Mouse (Mus musculus): ENCODE results near the gene Ttll4. TPM values are rescaled to one million over a fixed set of nuclear protein-coding genes. Genes with fewer than 3 reads are reported as not detected.

Ttll4 gene
- total and polyA plus RNA-seq, 2 experiments from 2014 or later: 3.5 to 22.9 TPM

- Histone ChIP-seq H3K27ac (ENCODE audit: low read depth) (no peak overlapping the region), H3K9ac (replicated peaks; ENCODE audit: low read depth, low read length) (no peak overlapping the region), H3K4me2 (ENCODE audit: low read depth, low read length) (no peak overlapping the region), H3K4me3 (ENCODE audit: low read depth, low read length) (no peak overlapping the region), H3K36me3 (replicated peaks; ENCODE audit: control insufficient read depth, insufficient read depth, low read length) (no peaks in the 10 kb centered on the region), H3K9me3 (replicated peaks; ENCODE audit: control insufficient read depth, low read length) (no peaks in the 10 kb centered on the region), H3K27me3 (ENCODE audit: control insufficient read depth, insufficient read depth, low read length) (no peaks in the 10 kb centered on the region), H3K4me1 (ENCODE audit: control insufficient read depth, insufficient read depth) (peaks cover 5% of the 10 kb centered on the region; the same call in 1 of the 2 replicates)
- WGBS: 76% methylated on average over 5 of the region's 5 CpGs
- TF ChIP-seq CTCF (IDR thresholded peaks at IDR 0.05; ENCODE audit: low read depth) (no peak), EP300 (IDR thresholded peaks at IDR 0.05; ENCODE audit: low read depth) (no peak)
- ATAC-seq (ENCODE audit: insufficient read depth, low read depth): no peak
- DNase-seq (ENCODE audit: low spot score): no peak
Measured at GRCm38 (mm10) chr1:74715468-74715867, 53.9 kb downstream of the Ttll4 start.

DNA sequence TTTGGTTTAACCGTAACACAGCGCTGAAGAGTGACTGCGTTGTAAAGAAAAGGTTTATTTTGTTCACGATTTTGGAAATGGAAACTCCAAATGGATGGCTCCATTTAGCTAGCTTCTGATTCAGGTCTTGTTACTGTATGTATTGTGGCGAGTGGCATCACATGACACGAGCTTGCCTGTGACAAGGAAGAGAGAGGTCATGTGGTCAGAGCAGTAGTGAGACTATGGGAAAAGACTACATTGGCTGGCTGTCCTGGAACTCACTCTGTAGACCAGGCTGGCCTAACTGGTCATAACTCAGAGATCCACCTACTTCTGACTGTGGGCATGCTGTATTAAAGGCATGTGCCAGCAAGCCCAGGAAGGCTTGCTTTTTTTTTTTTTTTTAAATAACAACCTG, 54.3 kb downstream of the Ttll4 start:
- Histone ChIP-seq H3K9ac (replicated peaks; ENCODE audit: low read depth, low read length) (no peak overlapping the region), H3K4me1 (ENCODE audit: control insufficient read depth, insufficient read depth) (peaks cover 5% of the 10 kb centered on the region; the same call in 1 of the 2 replicates), H3K36me3 (replicated peaks; ENCODE audit: control insufficient read depth, insufficient read depth, low read length) (no peaks in the 10 kb centered on the region), H3K4me3 (ENCODE audit: low read depth, low read length) (no peak overlapping the region), H3K9me3 (replicated peaks; ENCODE audit: control insufficient read depth, low read length) (no peaks in the 10 kb centered on the region), H3K4me2 (ENCODE audit: low read depth, low read length) (no peak overlapping the region), H3K27ac (ENCODE audit: low read depth) (no peak overlapping the region), H3K27me3 (ENCODE audit: control insufficient read depth, insufficient read depth, low read length) (no peaks in the 10 kb centered on the region)
- ATAC-seq (ENCODE audit: insufficient read depth, low read depth) (no peak), DNase-seq (ENCODE audit: low spot score) (no peak)
- 89% methylated on average over 6 of the region's 6 CpGs for WGBS
- TF ChIP-seq CTCF (IDR thresholded peaks at IDR 0.05; ENCODE audit: low read depth) (no peak), EP300 (IDR thresholded peaks at IDR 0.05; ENCODE audit: low read depth) (no peak)

GRCm38 (mm10) chr1:74718113-74718512, 56.6 kb downstream of the Ttll4 start:
- TF ChIP-seq EP300 (IDR thresholded peaks at IDR 0.05; ENCODE audit: low read depth) (no peak), CTCF (IDR thresholded peaks at IDR 0.05; ENCODE audit: low read depth) (no peak)
- Histone ChIP-seq H3K36me3 (replicated peaks; ENCODE audit: control insufficient read depth, insufficient read depth, low read length) (no peaks in the 10 kb centered on the region), H3K4me3 (ENCODE audit: low read depth, low read length) (no peak overlapping the region), H3K4me2 (ENCODE audit: low read depth, low read length) (no peak overlapping the region), H3K9me3 (replicated peaks; ENCODE audit: control insufficient read depth, low read length) (no peaks in the 10 kb centered on the region), H3K27ac (ENCODE audit: low read depth) (no peak overlapping the region), H3K9ac (replicated peaks; ENCODE audit: low read depth, low read length) (no peak overlapping the region), H3K27me3 (ENCODE audit: control insufficient read depth, insufficient read depth, low read length) (no peaks in the 10 kb centered on the region), H3K4me1 (ENCODE audit: control insufficient read depth, insufficient read depth) (no peaks in the 10 kb centered on the region)
- DNase-seq (ENCODE audit: low spot score) (no peak), ATAC-seq (ENCODE audit: insufficient read depth, low read depth) (no peak)
- WGBS: 91% methylated on average over 8 of the region's 8 CpGs

DNA sequence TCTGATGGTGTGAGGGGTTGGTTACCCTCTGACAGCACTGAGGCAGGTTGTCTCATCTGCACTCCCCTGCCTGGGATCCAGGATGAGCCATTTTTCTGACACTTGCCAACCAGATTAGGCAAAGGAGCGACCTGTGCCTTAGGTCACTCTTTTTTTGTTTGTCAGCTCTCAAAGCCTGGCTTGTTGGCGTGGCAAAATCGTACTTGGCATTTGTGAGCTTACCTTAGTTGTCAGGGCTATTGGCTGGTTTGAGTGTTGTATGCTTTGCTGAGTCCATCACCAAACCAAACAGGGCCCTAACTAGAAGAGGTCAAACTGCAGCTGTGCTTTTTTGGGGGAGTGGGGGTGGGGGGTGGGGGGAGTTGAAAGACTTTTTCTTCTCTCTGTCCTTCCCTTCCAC, 57.7 kb downstream of the Ttll4 start:
- DNase-seq (ENCODE audit: low spot score): no peak
- Histone ChIP-seq H3K27me3 (ENCODE audit: control insufficient read depth, insufficient read depth, low read length) (no peaks in the 10 kb centered on the region), H3K36me3 (replicated peaks; ENCODE audit: control insufficient read depth, insufficient read depth, low read length) (no peaks in the 10 kb centered on the region), H3K9me3 (replicated peaks; ENCODE audit: control insufficient read depth, low read length) (no peaks in the 10 kb centered on the region), H3K9ac (replicated peaks; ENCODE audit: low read depth, low read length) (no peak overlapping the region), H3K4me3 (ENCODE audit: low read depth, low read length) (no peak overlapping the region), H3K4me1 (ENCODE audit: control insufficient read depth, insufficient read depth) (no peaks in the 10 kb centered on the region), H3K27ac (ENCODE audit: low read depth) (no peak overlapping the region), H3K4me2 (ENCODE audit: low read depth, low read length) (no peak overlapping the region)
- TF ChIP-seq CTCF (IDR thresholded peaks at IDR 0.05; ENCODE audit: low read depth) (no peak), EP300 (IDR thresholded peaks at IDR 0.05; ENCODE audit: low read depth) (no peak)
- WGBS: 77% methylated on average over 3 of the region's 3 CpGs
- no peak for ATAC-seq (ENCODE audit: insufficient read depth, low read depth)

GRCm38 (mm10) chr1:74721657-74722056, 60.1 kb downstream of the Ttll4 start:
- no peak overlapping the region for H3K4me3 ChIP-seq (ENCODE audit: low read depth, low read length)
- no peak overlapping the region for H3K27ac ChIP-seq (ENCODE audit: low read depth)
- no peaks in the 10 kb centered on the region for H3K36me3 ChIP-seq (replicated peaks; ENCODE audit: control insufficient read depth, insufficient read depth, low read length)
- no peak for ATAC-seq (ENCODE audit: insufficient read depth, low read depth)
- no peak overlapping the region for H3K9ac ChIP-seq (replicated peaks; ENCODE audit: low read depth, low read length)
- H3K4me2 ChIP-seq (ENCODE audit: low read depth, low read length): no peak overlapping the region
- no peaks in the 10 kb centered on the region for H3K4me1 ChIP-seq (ENCODE audit: control insufficient read depth, insufficient read depth)
- 71% methylated on average over 6 of the region's 6 CpGs for WGBS
- no peaks in the 10 kb centered on the region for H3K9me3 ChIP-seq (replicated peaks; ENCODE audit: control insufficient read depth, low read length)
- no peak for TF ChIP-seq CTCF (IDR thresholded peaks at IDR 0.05; ENCODE audit: low read depth)
- TF ChIP-seq EP300 (IDR thresholded peaks at IDR 0.05; ENCODE audit: low read depth): no peak
- DNase-seq (ENCODE audit: low spot score): no peak
- no peaks in the 10 kb centered on the region for H3K27me3 ChIP-seq (ENCODE audit: control insufficient read depth, insufficient read depth, low read length)

DNA sequence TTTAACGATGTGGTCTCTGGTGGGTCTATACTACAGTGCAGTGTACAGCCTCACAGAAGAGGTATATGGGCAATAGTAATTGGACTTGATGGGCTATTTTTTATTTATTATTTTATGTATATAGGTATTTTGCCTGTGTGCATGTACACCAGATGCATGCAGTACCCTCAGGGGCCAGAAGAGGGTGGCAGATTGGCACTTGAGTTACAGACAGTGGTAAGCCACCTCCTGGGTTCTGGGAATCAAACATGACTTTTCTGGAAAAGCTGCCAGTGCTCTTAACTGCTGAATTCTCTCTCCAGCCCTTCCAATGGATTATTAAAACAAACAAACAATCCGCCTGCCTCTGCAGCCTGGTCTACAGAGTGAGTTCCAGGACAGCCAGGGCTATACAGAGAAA, 62.2 kb downstream of the Ttll4 start:
- DNase-seq (ENCODE audit: low spot score) (no peak), ATAC-seq (ENCODE audit: insufficient read depth, low read depth) (no peak)
- Histone ChIP-seq H3K27me3 (ENCODE audit: control insufficient read depth, insufficient read depth, low read length) (no peaks in the 10 kb centered on the region), H3K4me2 (ENCODE audit: low read depth, low read length) (no peak overlapping the region), H3K4me1 (ENCODE audit: control insufficient read depth, insufficient read depth) (no peaks in the 10 kb centered on the region), H3K9me3 (replicated peaks; ENCODE audit: control insufficient read depth, low read length) (no peaks in the 10 kb centered on the region), H3K9ac (replicated peaks; ENCODE audit: low read depth, low read length) (no peak overlapping the region), H3K4me3 (ENCODE audit: low read depth, low read length) (no peak overlapping the region), H3K27ac (ENCODE audit: low read depth) (no peak overlapping the region), H3K36me3 (replicated peaks; ENCODE audit: control insufficient read depth, insufficient read depth, low read length) (no peaks in the 10 kb centered on the region)
- WGBS: 71% methylated on average over 2 of the region's 2 CpGs
- TF ChIP-seq EP300 (IDR thresholded peaks at IDR 0.05; ENCODE audit: low read depth): no peak
- TF ChIP-seq CTCF (IDR thresholded peaks at IDR 0.05; ENCODE audit: low read depth): no peak

Measured in heart, postnatal 0 days (tissue).